Mouse (Mus musculus): ENCODE measurements around the gene Ube2i.

Ube2i gene

DNA sequence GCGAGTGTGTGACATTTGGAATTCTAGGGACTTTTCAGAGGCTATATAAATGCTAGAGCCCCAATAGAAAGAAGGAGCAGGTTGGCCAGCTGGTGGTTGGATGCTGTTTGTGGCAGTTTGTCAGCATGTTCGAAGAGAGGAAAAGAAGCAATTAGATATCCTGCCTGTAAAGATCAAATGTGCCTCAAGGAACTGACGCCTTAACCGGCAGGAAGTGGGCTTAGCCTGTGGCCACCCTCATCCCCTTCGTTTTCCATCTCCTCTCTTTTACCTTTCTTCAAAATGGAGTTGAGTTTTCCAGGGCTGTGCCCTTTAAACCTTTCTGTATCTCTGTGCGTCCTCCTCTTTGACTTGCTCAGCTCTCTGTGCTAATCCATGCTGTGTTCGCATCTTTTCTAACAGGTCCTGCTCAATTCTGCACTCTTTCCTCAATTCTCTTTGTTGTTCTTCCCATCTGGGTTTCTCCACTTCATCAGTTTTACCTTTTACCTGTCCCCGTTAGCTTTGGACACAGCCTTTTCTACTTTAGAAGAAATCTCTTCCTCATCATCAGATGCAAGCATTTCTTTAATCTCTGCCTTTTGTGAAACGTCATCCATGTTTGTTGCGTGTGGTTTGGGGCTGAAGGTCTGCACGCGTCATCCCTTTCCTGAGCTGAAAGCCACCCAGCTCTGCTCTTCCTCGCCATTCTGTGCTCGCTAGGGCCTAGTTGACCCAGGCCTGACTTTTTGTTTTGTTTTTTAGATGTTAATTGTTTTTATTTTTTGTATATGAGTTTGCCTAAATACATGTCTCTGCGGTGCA is 54.7 kb downstream of the Ube2i start:
- in situ Hi-C loops (cut with MboI, MseI), result no loop called here

DNA sequence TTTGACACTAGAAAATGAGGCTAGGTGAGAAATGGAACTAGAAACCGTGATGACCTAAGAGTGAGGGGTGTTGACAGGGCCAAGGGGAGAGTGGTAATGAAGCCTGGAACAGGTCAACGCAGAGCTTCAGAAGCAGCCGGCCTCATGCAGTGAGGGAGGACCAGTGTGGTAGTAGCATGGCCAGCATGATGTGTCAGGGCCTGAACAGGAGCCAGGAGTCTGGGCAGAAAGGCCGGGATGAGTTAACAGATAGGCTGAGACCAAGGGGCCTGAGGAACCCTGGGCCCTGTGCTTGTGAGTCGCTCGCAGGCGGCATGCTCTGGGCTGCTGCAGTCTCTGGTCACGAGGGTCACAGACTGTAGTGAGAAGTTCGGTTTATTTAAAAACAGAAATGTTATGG is 55.5 kb downstream of the Ube2i start:
- in situ Hi-C loops (cut with MboI, MseI), result no loop called here

DNA sequence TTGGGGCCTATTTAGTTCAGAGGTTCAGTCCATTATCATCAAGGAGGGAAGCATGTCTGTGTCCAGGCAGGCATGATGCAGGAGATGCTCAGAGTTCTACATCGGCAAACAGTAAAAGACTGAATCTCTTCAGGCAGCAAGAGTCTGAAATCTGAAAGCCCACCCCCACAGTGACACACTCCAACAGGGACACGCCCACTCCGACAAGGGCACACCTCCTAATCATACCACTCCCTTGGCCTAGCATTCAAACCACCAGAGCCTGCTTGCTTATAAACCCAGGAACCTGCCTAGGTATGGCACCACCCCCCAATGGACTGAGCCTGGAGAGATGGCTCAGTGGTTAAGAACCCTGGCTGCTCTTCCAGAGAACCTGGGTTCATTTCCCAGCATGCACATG is 59.0 kb downstream of the Ube2i start:
- in situ Hi-C loops (cut with MboI, MseI), result no loop called here
